Mouse (Mus musculus): ENCODE data around the gene Slc16a13. TPM values are rescaled to one million over a fixed set of nuclear protein-coding genes. Genes with fewer than 3 reads are reported as not detected.

The Slc16a13 gene
- polyA plus RNA-seq, 1 experiment from 2014 or later, result 14.2 TPM

DNA sequence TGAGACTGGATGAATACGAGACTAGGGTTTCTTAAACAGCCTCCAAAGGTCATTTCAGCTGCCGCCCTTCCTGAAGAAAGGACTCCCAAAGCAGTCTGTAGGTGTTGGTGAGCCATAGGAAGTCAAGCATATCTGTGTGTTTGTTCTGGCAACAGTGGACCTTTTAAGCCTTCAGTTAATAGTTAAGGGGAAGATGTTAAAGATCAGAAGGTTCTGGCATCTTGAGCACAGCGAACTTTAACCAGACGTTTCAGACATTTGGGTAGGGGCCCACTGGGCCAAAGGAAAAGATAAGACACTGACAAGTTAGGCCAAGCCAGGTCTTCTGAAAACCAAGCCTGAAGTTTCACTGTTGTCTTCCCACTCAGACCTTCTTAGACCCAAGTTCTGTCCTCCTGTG is 2.8 kb downstream of the Slc16a13 start:
- peaks cover 54% of the 10 kb centered on the region for H3K4me1 ChIP-seq
- no peak overlapping the region for H3K27ac ChIP-seq
- no peaks in the 10 kb centered on the region for H3K9me3 ChIP-seq
- peaks cover 34% of the 10 kb centered on the region for H3K27me3 ChIP-seq (replicated peaks)
- WGBS, result 92% methylated on average over 4 of the region's 4 CpGs
- H3K9ac ChIP-seq, result no peak overlapping the region
- 0 out of 2 replicates have a peak, but pooled peaks cover 6% of the 10 kb centered on the region for H3K36me3 ChIP-seq (replicated peaks)
- ATAC-seq (replicated peaks), result no peak
- H3K4me3 ChIP-seq, result no peak overlapping the region
- no peak overlapping the region for H3K4me2 ChIP-seq

DNA sequence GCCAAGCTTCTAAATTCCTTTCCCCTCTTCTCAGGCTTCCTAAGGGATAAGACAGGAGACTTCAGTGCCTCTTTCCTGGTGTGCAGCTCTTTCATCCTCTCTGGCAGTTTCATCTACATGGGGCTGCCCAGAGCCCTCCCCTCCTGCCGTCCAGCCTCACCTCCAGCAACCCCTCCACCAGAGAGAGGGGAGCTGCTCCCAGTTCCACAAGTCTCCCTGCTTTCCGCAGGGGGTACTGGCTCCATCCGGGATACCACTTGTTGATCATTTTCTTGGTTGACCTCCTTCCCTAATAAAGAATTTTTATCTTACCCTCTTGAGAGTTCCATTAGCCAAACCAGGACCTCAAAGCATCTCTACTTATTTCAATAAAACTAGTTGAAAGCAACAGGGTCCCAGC is 4.8 kb downstream of the Slc16a13 start:
- Histone ChIP-seq H3K9me3 (no peaks in the 10 kb centered on the region), H3K27me3 (replicated peaks) (peaks cover 38% of the 10 kb centered on the region), H3K27ac (no peak overlapping the region), H3K36me3 (replicated peaks) (0 out of 2 replicates have a peak, but pooled peaks cover 6% of the 10 kb centered on the region), H3K4me2 (no peak overlapping the region), H3K9ac (no peak overlapping the region), H3K4me3 (no peak overlapping the region), H3K4me1 (peaks cover 48% of the 10 kb centered on the region)
- 48% methylated on average over 3 of the region's 3 CpGs for WGBS
- no peak for ATAC-seq (replicated peaks)

DNA sequence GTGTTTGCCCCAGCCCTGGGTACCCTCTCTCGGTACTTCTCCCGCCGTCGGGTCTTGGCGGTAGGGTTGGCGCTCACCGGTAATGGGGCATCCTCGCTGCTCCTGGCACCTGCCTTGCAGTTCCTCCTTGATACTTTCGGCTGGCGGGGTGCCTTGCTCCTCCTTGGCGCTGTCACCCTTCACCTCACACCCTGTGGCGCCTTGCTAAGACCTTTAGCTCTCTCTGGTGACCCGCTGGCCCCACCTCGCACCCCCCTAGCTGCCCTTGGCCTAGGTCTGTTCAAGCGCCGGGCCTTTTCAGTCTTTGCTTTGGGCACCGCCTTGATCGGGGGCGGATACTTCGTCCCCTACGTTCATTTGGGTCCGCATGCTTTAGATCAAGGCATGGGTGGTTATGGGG is 5.6 kb downstream of the Slc16a13 start:
- Histone ChIP-seq H3K9ac (no peak overlapping the region), H3K27ac (no peak overlapping the region), H3K4me2 (peak overlapping the region; percentile 59; the same call in 1 of the 2 replicates), H3K4me1 (peaks cover 47% of the 10 kb centered on the region), H3K4me3 (no peak overlapping the region), H3K9me3 (no peaks in the 10 kb centered on the region), H3K36me3 (replicated peaks) (0 out of 2 replicates have a peak, but pooled peaks cover 6% of the 10 kb centered on the region), H3K27me3 (replicated peaks) (peaks cover 38% of the 10 kb centered on the region)
- 8% methylated on average over 22 of the region's 22 CpGs for WGBS
- ATAC-seq (replicated peaks), result no peak

GRCm38 (mm10) chr11:70214856-70215209 is 6.0 kb downstream of the Slc16a13 start:
- ATAC-seq (replicated peaks), result no peak
- H3K9me3 ChIP-seq, result no peaks in the 10 kb centered on the region
- H3K4me1 ChIP-seq, result peaks cover 43% of the 10 kb centered on the region
- H3K4me3 ChIP-seq, result peak overlapping the region; percentile 33
- peaks cover 38% of the 10 kb centered on the region for H3K27me3 ChIP-seq (replicated peaks)
- WGBS, result 5% methylated on average over 18 of the region's 18 CpGs
- peak overlapping the region; percentile 59 for H3K4me2 ChIP-seq
- no peak overlapping the region for H3K27ac ChIP-seq
- no peak overlapping the region for H3K9ac ChIP-seq
- H3K36me3 ChIP-seq (replicated peaks), result 0 out of 2 replicates have a peak, but pooled peaks cover 6% of the 10 kb centered on the region

- H3K27me3 ChIP-seq (replicated peaks), result peaks cover 38% of the 10 kb centered on the region
- H3K9ac ChIP-seq, result peak overlapping the region; percentile 27
- peak overlapping the region; percentile 33 for H3K4me3 ChIP-seq
- H3K9me3 ChIP-seq, result no peaks in the 10 kb centered on the region
- 0 out of 2 replicates have a peak, but pooled peaks cover 6% of the 10 kb centered on the region for H3K36me3 ChIP-seq (replicated peaks)
- peaks cover 37% of the 10 kb centered on the region for H3K4me1 ChIP-seq
- no peak overlapping the region for H3K27ac ChIP-seq
- peak overlapping the region; percentile 59 for H3K4me2 ChIP-seq
- under 1% methylated on average over 46 of the region's 46 CpGs for WGBS
- peak; percentile 55 for ATAC-seq (replicated peaks)
These were observed 6.5 kb downstream of the Slc16a13 start for GRCm38 (mm10) chr11:70214191-70214855.

GRCm38 (mm10) chr11:70213736-70214135 is 7.1 kb downstream of the Slc16a13 start:
- peak overlapping the region; percentile 33 for H3K4me3 ChIP-seq
- no peak overlapping the region for H3K27ac ChIP-seq
- 6% methylated on average over 24 of the region's 26 CpGs for WGBS
- peak; percentile 41; the same call in 1 of the 2 replicates for ATAC-seq (replicated peaks)
- peaks cover 38% of the 10 kb centered on the region for H3K27me3 ChIP-seq (replicated peaks)
- H3K4me2 ChIP-seq, result peak overlapping the region; percentile 59
- peaks cover 32% of the 10 kb centered on the region for H3K4me1 ChIP-seq
- no peaks in the 10 kb centered on the region for H3K9me3 ChIP-seq
- 0 out of 2 replicates have a peak, but pooled peaks cover 6% of the 10 kb centered on the region for H3K36me3 ChIP-seq (replicated peaks)
- H3K9ac ChIP-seq, result peak overlapping the region; percentile 27

DNA sequence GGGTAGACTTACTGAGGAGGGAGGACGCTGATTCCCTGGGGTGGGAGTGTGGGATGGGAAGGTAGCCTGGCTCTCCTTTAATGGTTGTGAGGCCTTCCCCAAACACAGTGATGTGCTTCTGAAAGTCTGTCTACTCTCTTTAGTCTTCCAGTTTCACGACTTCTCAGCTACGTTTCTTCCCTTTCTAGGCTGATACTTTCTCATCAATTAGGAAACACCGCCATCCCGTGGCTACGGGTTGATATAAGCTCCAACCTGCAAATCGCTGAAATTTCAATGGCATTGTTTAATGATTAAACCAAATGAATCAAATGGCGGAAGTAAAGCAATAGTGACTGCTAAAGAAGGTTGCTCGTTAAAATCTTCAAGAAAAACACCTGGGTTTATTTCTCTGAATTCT is 8.0 kb downstream of the Slc16a13 start:
- peak overlapping the region; percentile 59; the same call in 1 of the 2 replicates for H3K4me2 ChIP-seq
- no peaks in the 10 kb centered on the region for H3K9me3 ChIP-seq
- ATAC-seq (replicated peaks), result no peak
- no peak overlapping the region for H3K27ac ChIP-seq
- H3K9ac ChIP-seq, result no peak overlapping the region
- WGBS, result 15% methylated on average over 9 of the region's 9 CpGs
- no peak overlapping the region for H3K4me3 ChIP-seq
- H3K4me1 ChIP-seq, result peaks cover 26% of the 10 kb centered on the region
- 0 out of 2 replicates have a peak, but pooled peaks cover 6% of the 10 kb centered on the region for H3K36me3 ChIP-seq (replicated peaks)
- peaks cover 38% of the 10 kb centered on the region for H3K27me3 ChIP-seq (replicated peaks)

- peaks cover 36% of the 10 kb centered on the region for H3K27me3 ChIP-seq (replicated peaks)
- WGBS, result 68% methylated on average over 6 of the region's 6 CpGs
- H3K4me1 ChIP-seq, result peaks cover 26% of the 10 kb centered on the region
- peak within 1 kb of the TSS; percentile 27; the same call in 1 of the 2 replicates for H3K9ac ChIP-seq
- H3K4me2 ChIP-seq, result peak within 1 kb of the TSS; percentile 59
- no peaks in the 10 kb centered on the region for H3K9me3 ChIP-seq
- peak within 1 kb of the TSS; percentile 33 for H3K4me3 ChIP-seq
- H3K36me3 ChIP-seq (replicated peaks), result 0 out of 2 replicates have a peak, but pooled peaks cover 5% of the 10 kb centered on the region
- no peak within 1 kb of the TSS for H3K27ac ChIP-seq
- no peak for ATAC-seq (replicated peaks)
These were observed 8.4 kb downstream of the Slc16a13 start, which contains the start of gene Slc16a11 for GRCm38 (mm10) chr11:70212423-70212822. Gene Slc16a11 (plus strand): TSS chr11:70212752.

- WGBS, result 69% methylated on average over 6 of the region's 6 CpGs
- Histone ChIP-seq H3K4me1 (peaks cover 26% of the 10 kb centered on the region), H3K4me2 (no peak overlapping the region), H3K27ac (no peak overlapping the region), H3K36me3 (replicated peaks) (0 out of 2 replicates have a peak, but pooled peaks cover under 1% of the 10 kb centered on the region), H3K9ac (no peak overlapping the region), H3K4me3 (no peak overlapping the region), H3K9me3 (no peaks in the 10 kb centered on the region), H3K27me3 (replicated peaks) (peaks cover 35% of the 10 kb centered on the region)
- no peak for ATAC-seq (replicated peaks)
These were observed 8.9 kb downstream of the Slc16a13 start for GRCm38 (mm10) chr11:70211972-70212371.

DNA sequence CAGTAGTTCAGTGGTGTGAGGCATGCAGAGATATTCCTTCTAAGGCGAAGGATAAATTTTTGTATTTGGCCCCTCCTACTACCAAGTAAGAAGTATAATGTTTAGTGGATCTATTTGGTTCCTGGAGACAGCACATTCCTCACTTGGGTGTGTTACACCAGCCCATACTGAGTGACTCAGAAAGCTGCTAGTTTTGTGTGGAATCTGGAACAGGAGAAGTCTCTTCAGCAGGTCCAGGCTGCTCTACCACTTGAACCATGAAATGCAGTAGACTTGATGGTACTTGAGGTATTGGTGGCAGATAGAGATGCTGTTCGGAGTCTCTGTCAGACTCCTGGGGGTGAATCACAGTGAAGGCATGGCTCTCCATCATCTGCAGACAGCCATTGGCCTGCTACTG is 10.2 kb downstream of the Slc16a13 start:
- Histone ChIP-seq H3K27me3 (replicated peaks) (peaks cover 23% of the 10 kb centered on the region), H3K4me1 (peaks cover 25% of the 10 kb centered on the region), H3K36me3 (replicated peaks) (no peaks in the 10 kb centered on the region), H3K9ac (no peak overlapping the region), H3K4me3 (no peak overlapping the region), H3K9me3 (no peaks in the 10 kb centered on the region), H3K27ac (no peak overlapping the region), H3K4me2 (no peak overlapping the region)
- ATAC-seq (replicated peaks), result no peak
- WGBS, result 93% methylated on average over 2 of the region's 2 CpGs

DNA sequence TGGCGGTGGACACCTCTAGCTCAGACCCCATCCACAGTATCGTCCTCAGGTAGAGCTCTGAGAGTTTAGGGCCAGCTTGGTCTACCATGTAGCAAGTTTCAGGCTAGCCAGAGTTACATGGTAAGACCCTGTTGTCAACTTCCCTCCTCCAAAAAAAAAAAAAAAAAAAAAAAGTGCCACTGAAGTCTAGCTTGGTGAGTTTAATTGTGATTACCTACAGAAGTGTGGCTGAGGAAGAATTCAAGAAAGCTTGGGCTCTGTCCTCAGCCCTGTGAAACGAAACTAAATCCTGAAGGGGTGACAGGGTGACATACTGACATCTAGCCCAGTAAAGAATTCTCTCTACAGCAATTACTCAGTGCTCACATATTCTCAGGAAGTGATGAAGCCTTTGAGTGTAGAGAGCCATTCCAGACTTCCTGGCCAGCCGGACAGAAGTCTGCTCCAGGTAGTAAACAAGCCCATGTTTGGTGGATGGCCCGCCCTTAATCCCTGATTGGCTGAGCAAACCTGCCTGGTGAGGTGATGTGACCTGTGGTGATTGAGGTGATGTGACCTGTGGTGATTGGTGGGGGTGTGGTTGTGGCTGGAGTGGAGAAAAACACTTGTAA is 12.0 kb downstream of the Slc16a13 start:
- H3K9ac ChIP-seq, result no peak overlapping the region
- H3K4me3 ChIP-seq, result no peak overlapping the region
- H3K9me3 ChIP-seq, result no peaks in the 10 kb centered on the region
- no peak for ATAC-seq (replicated peaks)
- no peak overlapping the region for H3K4me2 ChIP-seq
- H3K4me1 ChIP-seq, result peaks cover 13% of the 10 kb centered on the region
- no peaks in the 10 kb centered on the region for H3K36me3 ChIP-seq (replicated peaks)
- peaks cover 8% of the 10 kb centered on the region for H3K27me3 ChIP-seq (replicated peaks)
- H3K27ac ChIP-seq, result no peak overlapping the region
- WGBS, result 85% methylated on average over 5 of the region's 5 CpGs

DNA sequence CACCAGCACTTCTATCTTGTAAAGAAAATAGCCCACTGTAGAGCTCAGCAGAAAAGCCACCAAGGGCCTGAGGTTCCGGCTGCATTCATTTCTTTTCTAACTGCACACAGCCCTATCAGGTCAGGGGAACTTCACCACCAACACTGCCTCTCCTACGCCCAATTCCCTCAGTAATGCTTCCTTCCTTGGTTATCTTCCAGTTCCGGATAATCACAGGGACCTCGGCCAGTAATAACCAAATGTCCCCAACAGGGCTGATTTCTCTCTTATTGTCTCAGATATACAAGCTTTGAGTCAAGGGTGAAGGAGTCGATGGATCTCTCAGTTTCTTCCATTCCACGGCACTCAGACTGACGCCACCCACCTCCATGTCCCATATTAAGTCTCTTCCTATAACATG is 13.6 kb downstream of the Slc16a13 start:
- Histone ChIP-seq H3K4me1 (no peaks in the 10 kb centered on the region), H3K9me3 (no peaks in the 10 kb centered on the region), H3K4me3 (no peak overlapping the region), H3K4me2 (no peak overlapping the region), H3K36me3 (replicated peaks) (no peaks in the 10 kb centered on the region), H3K27ac (no peak overlapping the region), H3K9ac (no peak overlapping the region), H3K27me3 (replicated peaks) (peaks cover under 1% of the 10 kb centered on the region)
- ATAC-seq (replicated peaks), result no peak
- 87% methylated on average over 7 of the region's 7 CpGs for WGBS
